Mouse (Mus musculus): Measurements from ENCODE around the gene Fgfr2. TPM values are rescaled to one million over a fixed set of nuclear protein-coding genes. Genes with fewer than 3 reads are reported as not detected.

Fgfr2 gene
- polyA plus RNA-seq, 1 experiment from 2014 or later: 67.0 TPM

DNA sequence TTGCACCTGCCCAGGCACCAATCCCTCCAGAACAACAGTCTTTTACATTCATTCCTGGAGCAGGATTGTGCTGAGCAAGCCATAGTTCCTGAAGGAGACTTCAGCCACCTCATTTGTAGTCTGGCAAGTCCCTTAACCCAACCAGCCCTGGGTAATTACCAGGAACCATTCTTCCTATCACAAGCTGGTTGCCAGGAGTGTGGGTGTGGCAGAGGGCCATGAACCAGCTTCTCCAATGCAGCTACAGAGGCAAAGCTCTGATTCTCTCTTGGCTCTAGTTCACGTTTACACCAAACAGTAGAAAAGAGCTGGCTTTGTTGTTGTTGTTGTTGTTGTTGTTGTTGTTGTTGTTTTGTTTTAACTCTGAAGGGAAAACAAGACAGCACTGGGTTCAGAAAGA, 2260.6 kb downstream of the Fgfr2 start:
- Histone ChIP-seq H3K9me3 (no peaks in the 10 kb centered on the region), H3K4me1 (replicated peaks) (no peaks in the 10 kb centered on the region), H3K4me3 (replicated peaks) (no peak overlapping the region), H3K36me3 (no peaks in the 10 kb centered on the region), H3K9ac (no peak overlapping the region), H3K27me3 (replicated peaks) (no peaks in the 10 kb centered on the region), H3K27ac (no peak overlapping the region), H3K4me2 (replicated peaks) (no peak overlapping the region)
- WGBS: 45% methylated on average over 1 of the region's 1 CpGs
- ATAC-seq: no peak

DNA sequence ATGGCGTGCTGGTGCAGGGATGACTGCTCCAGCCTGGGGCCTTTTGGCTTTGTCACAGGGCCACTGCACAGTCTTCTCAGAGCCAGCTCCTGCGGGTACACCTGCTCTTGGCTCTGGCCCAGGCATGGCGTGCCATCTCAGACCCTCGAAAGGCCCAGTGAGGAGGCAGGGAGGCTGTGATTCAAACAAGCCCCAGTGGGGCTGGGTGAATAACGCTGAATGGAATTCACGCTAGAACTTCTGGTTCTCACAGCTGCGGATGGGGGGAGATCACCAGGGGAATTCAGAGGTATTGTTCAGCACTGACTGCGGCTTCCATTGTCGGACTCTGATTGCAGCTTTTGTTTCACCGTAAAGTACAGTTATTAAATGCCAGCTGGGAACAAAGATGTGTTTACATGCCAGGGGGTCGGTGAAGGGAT, 2262.4 kb downstream of the Fgfr2 start:
- Histone ChIP-seq H3K4me1 (replicated peaks) (no peaks in the 10 kb centered on the region), H3K9me3 (no peaks in the 10 kb centered on the region), H3K4me2 (replicated peaks) (no peak overlapping the region), H3K36me3 (no peaks in the 10 kb centered on the region), H3K4me3 (replicated peaks) (no peak overlapping the region), H3K9ac (no peak overlapping the region), H3K27me3 (replicated peaks) (no peaks in the 10 kb centered on the region), H3K27ac (no peak overlapping the region)
- no peak for ATAC-seq
- 54% methylated on average over 11 of the region's 11 CpGs for WGBS

DNA sequence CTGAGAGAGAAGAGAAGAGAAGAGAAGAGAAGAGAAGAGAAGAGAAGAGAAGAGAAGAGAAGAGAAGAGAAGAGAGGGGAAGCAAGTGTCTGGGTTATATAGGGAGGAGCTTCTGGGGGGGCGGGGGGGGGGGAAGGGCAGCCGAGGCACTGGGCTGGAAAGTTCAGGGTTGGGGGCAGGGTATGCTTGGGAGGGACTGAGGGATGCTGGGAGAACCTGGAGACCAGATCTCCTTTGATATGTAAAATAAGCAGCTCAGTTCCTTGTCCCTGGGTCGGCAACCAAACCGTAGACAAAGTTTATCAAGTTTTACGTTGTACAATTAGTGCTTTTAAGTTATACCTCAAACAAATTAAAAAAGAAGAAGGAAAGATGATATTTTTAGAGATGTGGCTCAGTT, 2263.2 kb downstream of the Fgfr2 start:
- 0 out of 2 replicates have a peak, but pooled peaks cover 3% of the 10 kb centered on the region for H3K4me1 ChIP-seq (replicated peaks)
- H3K4me3 ChIP-seq (replicated peaks): no peak overlapping the region
- no peaks in the 10 kb centered on the region for H3K9me3 ChIP-seq
- H3K9ac ChIP-seq: no peak overlapping the region
- no peaks in the 10 kb centered on the region for H3K27me3 ChIP-seq (replicated peaks)
- no peaks in the 10 kb centered on the region for H3K36me3 ChIP-seq
- 50% methylated on average over 5 of the region's 5 CpGs for WGBS
- no peak overlapping the region for H3K4me2 ChIP-seq (replicated peaks)
- H3K27ac ChIP-seq: no peak overlapping the region
- ATAC-seq: no peak

DNA sequence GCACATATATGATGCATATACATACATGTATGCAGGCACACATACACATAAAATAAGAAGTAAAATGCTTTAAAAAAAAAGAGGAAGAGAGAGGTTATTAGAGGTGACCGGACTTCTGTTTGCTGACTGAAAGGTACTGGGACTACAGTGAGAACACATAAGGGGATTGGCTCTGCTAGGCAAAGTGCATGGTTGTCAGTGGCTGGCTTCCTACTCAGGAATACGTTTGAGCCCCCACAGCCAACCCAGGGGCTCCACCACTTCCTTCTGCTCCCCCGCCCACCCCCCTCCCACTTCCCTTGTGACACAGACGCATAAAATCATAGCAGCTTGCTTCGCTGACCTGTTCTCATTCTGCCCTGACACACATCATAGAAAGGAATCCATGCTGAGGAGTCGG, 2265.2 kb downstream of the Fgfr2 start:
- H3K4me3 ChIP-seq (replicated peaks): no peak overlapping the region
- WGBS: 69% methylated on average over 6 of the region's 6 CpGs
- ATAC-seq: no peak
- no peak overlapping the region for H3K27ac ChIP-seq
- no peaks in the 10 kb centered on the region for H3K36me3 ChIP-seq
- 0 out of 2 replicates have a peak, but pooled peaks cover 4% of the 10 kb centered on the region for H3K4me1 ChIP-seq (replicated peaks)
- no peaks in the 10 kb centered on the region for H3K9me3 ChIP-seq
- H3K4me2 ChIP-seq (replicated peaks): no peak overlapping the region
- H3K9ac ChIP-seq: no peak overlapping the region
- H3K27me3 ChIP-seq (replicated peaks): no peaks in the 10 kb centered on the region

DNA sequence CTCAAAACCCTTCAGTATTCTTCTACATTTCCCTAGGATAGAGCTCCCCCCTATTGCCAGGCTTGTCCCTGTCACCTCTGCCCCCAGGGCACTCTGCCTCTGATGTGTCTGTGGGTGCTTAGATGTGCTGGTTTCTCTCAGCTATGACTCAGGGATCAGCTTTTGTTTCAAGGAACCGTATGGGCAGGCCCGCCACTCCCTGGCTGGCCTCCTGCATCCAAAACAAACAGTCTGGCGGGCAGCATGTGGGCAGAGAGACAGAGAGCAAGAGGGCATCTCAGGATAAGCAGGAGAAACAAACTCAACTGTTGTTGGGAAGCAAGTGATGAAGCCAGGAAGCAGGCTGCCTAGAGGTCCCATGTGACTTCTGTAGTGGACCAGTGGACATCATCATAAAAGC, 2267.5 kb downstream of the Fgfr2 start:
- no peaks in the 10 kb centered on the region for H3K27me3 ChIP-seq (replicated peaks)
- H3K9ac ChIP-seq: no peak overlapping the region
- no peak overlapping the region for H3K4me3 ChIP-seq (replicated peaks)
- H3K4me1 ChIP-seq (replicated peaks): 0 out of 2 replicates have a peak, but pooled peaks cover 4% of the 10 kb centered on the region
- no peaks in the 10 kb centered on the region for H3K9me3 ChIP-seq
- ATAC-seq: no peak
- H3K27ac ChIP-seq: no peak overlapping the region
- no peaks in the 10 kb centered on the region for H3K36me3 ChIP-seq
- no peak overlapping the region for H3K4me2 ChIP-seq (replicated peaks)
- 36% methylated on average over 3 of the region's 3 CpGs for WGBS

DNA sequence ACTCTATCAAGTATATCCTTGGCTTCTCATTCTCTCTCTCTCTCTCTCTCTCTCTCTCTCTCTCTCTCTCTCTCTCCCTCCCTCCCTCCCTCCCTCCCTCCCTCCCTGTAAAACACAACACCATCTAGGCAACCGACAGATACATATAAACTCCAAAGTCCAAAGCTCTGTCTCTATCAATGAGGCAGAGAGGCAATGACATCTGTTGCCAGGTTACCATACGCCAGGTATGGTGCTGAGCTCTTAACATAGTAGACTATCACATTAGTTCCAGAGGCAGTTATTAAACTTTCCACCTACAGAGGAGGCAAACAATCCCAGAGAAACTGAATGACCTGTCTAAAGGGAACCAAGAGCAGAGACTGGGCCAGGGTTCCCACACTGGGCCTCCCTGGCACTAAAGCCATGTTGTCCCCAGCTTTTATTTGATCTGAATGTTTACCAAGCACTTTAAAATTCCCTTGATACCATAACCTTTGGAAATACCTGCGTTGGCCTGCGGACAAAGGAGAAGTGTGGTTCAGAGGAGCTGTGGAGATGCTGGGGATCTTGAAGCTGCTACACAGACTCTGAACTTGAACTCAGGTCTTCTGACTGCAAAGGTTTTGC, 2268.4 kb downstream of the Fgfr2 start:
- H3K27ac ChIP-seq: no peak overlapping the region
- H3K27me3 ChIP-seq (replicated peaks): no peaks in the 10 kb centered on the region
- H3K4me3 ChIP-seq (replicated peaks): no peak overlapping the region
- H3K4me2 ChIP-seq (replicated peaks): no peak overlapping the region
- H3K36me3 ChIP-seq: no peaks in the 10 kb centered on the region
- WGBS: 57% methylated on average over 4 of the region's 4 CpGs
- H3K4me1 ChIP-seq (replicated peaks): 0 out of 2 replicates have a peak, but pooled peaks cover 4% of the 10 kb centered on the region
- H3K9me3 ChIP-seq: no peaks in the 10 kb centered on the region
- ATAC-seq: peak; percentile 41; the same call in 1 of the 2 replicates
- no peak overlapping the region for H3K9ac ChIP-seq

DNA sequence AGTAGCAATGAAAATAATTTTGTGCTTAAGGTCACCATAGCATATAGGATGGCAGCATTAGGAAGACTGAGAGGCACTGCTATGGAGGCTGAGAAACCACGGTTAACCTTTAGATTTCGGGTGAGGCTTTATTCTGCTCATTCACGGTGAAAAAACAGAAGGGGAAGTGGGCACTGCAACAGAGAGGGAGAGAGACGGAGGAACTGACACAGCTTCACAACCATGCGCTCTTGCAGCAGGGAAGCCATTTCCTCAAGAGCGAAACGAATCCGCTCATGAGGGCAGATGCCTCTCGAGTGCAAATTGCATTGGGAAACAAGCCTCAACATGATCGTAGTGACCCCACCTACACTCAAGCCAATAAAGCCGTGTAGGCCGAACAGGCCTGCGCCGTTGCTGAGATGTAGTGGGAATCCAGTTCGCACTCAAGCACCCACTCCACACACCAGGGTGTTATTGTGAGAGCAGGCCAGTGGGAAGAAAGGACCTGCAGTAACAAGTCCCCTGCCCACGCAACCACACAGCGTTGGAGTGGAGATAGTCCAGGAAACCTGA, 2275.9 kb downstream of the Fgfr2 start:
- no peaks in the 10 kb centered on the region for H3K27me3 ChIP-seq (replicated peaks)
- no peaks in the 10 kb centered on the region for H3K36me3 ChIP-seq
- WGBS: 85% methylated on average over 17 of the region's 17 CpGs
- H3K27ac ChIP-seq: no peak overlapping the region
- no peak overlapping the region for H3K4me2 ChIP-seq (replicated peaks)
- no peak for ATAC-seq
- no peaks in the 10 kb centered on the region for H3K9me3 ChIP-seq
- no peak overlapping the region for H3K4me3 ChIP-seq (replicated peaks)
- H3K4me1 ChIP-seq (replicated peaks): no peaks in the 10 kb centered on the region
- no peak overlapping the region for H3K9ac ChIP-seq

DNA sequence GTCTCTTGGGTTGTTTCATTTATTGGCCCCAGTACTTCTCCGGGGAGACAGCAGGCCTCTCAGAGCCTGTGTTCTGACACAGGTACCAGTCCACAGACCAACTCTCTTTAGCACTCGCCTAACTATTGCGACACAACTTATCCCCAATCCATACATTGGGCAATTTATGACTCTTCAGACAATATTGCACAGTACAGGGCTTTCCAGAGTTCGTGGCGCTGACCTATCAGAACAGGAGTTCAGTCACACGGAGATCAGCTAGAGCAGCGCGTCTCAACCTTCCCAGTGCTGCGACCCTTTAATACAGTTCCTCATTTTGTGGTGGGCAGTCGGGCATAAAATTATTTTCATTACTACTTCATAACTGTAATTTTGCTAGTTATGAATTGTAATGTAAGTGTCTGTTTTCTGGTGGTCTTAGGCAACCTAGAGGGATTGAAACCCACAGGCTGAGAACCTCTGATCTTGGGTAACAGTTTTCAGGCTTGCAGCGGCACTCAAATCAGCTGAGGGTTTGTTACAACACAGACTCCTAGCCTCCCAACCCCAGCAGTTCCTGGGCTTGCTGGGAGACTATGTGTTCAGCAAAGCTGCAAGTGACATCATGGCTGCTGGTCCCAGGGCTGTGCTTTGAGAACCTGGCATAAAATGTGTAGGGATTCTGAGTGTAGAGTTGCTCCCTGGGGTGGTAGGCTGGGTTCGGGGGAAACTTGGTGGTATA, 2283.6 kb downstream of the Fgfr2 start:
- H3K4me2 ChIP-seq (replicated peaks): no peak overlapping the region
- peak; percentile 52 for ATAC-seq
- H3K36me3 ChIP-seq: no peaks in the 10 kb centered on the region
- H3K4me3 ChIP-seq (replicated peaks): no peak overlapping the region
- H3K9me3 ChIP-seq: no peaks in the 10 kb centered on the region
- WGBS: 77% methylated on average over 12 of the region's 12 CpGs
- H3K4me1 ChIP-seq (replicated peaks): peaks cover 13% of the 10 kb centered on the region
- no peaks in the 10 kb centered on the region for H3K27me3 ChIP-seq (replicated peaks)
- no peak overlapping the region for H3K27ac ChIP-seq
- no peak overlapping the region for H3K9ac ChIP-seq

DNA sequence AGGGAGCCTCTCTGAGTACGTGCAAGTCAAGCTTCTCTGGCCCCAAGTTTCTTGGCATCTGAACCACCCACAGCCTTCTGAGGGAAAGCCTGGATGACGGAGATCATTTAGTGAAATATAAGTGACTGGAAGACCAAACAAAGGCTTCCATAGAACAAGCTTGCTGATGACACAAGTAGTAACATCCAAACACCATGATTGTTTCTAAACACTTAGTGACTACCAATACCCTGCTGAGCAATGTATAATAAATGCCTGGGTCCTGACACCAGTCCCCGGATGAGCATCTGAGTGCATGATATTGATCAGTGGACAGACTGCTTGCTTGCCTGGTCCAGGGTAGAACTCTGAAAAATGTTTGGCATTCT, 2284.5 kb downstream of the Fgfr2 start:
- no peak for ATAC-seq
- Histone ChIP-seq H3K27ac (no peak overlapping the region), H3K4me2 (replicated peaks) (no peak overlapping the region), H3K4me1 (replicated peaks) (peaks cover 19% of the 10 kb centered on the region), H3K4me3 (replicated peaks) (no peak overlapping the region), H3K9ac (no peak overlapping the region), H3K9me3 (no peaks in the 10 kb centered on the region), H3K36me3 (no peaks in the 10 kb centered on the region), H3K27me3 (replicated peaks) (no peaks in the 10 kb centered on the region)
- 80% methylated on average over 3 of the region's 3 CpGs for WGBS

DNA sequence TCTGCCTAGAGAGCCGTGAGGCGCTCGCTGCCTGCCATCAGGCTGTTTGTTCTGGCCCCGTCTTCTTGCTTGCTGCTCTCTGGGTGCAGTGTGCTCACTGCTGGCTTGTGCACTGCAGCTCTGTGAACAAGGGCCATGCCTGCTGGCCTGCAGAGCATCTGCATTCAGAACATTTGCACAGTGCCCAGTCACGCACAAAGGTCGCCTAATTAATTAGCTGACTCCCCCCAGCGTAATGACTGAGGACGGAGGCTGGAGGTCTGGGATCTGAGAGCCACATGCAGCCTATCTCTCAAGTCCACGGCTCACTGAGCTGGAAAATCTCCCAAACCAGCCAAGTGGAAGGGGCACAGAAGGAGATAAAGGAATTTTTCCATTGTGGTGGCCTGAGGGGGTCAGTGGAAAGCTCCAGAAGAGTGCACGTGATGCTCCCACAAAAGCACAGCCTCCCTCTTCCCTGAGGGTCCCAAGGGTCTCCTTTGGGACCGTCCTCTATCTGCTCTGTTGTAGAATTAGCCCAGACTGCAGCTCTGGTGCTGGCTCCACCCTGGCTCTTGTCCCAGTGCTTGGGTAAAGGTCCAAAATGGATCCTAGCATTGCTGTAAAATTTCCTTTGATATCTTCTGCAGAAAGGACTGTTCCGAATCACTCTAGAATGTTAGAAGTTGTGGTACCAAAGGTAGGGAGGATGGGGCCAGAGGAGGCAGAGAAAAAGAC, 2285.1 kb downstream of the Fgfr2 start:
- Histone ChIP-seq H3K4me2 (replicated peaks) (no peak overlapping the region), H3K36me3 (no peaks in the 10 kb centered on the region), H3K9ac (no peak overlapping the region), H3K4me1 (replicated peaks) (peaks cover 19% of the 10 kb centered on the region), H3K27ac (no peak overlapping the region), H3K9me3 (no peaks in the 10 kb centered on the region), H3K4me3 (replicated peaks) (no peak overlapping the region), H3K27me3 (replicated peaks) (no peaks in the 10 kb centered on the region)
- ATAC-seq: no peak
- WGBS: 54% methylated on average over 12 of the region's 12 CpGs

DNA sequence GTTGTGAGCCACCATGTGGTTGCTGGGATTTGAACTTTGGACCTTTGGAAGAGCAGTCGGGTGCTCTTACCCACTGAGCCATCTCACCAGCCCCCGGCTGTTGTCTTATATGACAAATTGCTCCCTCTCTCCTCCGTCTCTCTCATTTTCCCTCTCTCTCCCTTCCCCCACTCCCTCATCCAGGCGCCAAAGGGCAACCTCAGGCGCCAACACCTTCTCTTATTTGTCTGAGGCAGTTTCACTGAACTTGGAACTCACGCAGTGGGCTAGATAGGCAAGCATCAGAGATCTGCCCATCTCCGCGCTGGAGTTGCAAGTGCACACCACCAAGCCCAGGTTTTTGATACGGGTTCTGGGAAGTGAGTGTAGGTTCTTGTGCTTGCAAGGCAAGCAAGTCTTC, 2287.1 kb downstream of the Fgfr2 start:
- H3K27ac ChIP-seq: no peak overlapping the region
- no peak overlapping the region for H3K4me3 ChIP-seq (replicated peaks)
- H3K36me3 ChIP-seq: no peaks in the 10 kb centered on the region
- peaks cover 19% of the 10 kb centered on the region for H3K4me1 ChIP-seq (replicated peaks)
- no peaks in the 10 kb centered on the region for H3K27me3 ChIP-seq (replicated peaks)
- no peak overlapping the region for H3K4me2 ChIP-seq (replicated peaks)
- no peaks in the 10 kb centered on the region for H3K9me3 ChIP-seq
- no peak for ATAC-seq
- WGBS: 78% methylated on average over 9 of the region's 9 CpGs
- H3K9ac ChIP-seq: no peak overlapping the region
